In genomic region chr7:141442199-141442598, GRCm38 (mm10) we compare ENCODE assay signal across 8 mouse cellular contexts. TPM values are rescaled to one million over a fixed set of nuclear protein-coding genes. Genes with fewer than 3 reads are reported as not detected.
DNase-seq lines count a peak whose midpoint lies in the region; ATAC-seq and TF ChIP-seq lines count a peak whose summit lies in the region.

No protein-coding gene starts in this region.

- peaks cover 20% of the 10 kb centered on the region for H3K4me1 ChIP-seq in liver, embryonic 11.5 days (replicated peaks; ENCODE audit: control insufficient read depth, insufficient read depth, low read length)
- peaks cover 2% of the 10 kb centered on the region; the same call in 1 of the 2 replicates for H3K4me1 ChIP-seq in bone marrow, adult 2 months (ENCODE audit: control insufficient read depth, insufficient read depth, low read length)
- H3K4me1 ChIP-seq in forebrain, embryonic 13.5 days = peaks cover 44% of the 10 kb centered on the region
- peaks cover 14 to 15% of the 10 kb centered on the region in 2 experiments for H3K4me1 ChIP-seq in liver, embryonic 14.5 days (replicated peaks; ENCODE audit: control insufficient read depth in 2 of 2, insufficient read depth in 2 of 2, low read length in 1 of 2)

- no peak for DNase-seq in liver, embryonic 11.5 days (ENCODE audit: low spot score)
- DNase-seq in liver (no peak), MN1 (ENCODE audit: low spot score) (no peak)
- no peak for DNase-seq in liver, embryonic 14.5 days (ENCODE audit: low read depth in 3 of 3, low spot score in 3 of 3)
- DNase-seq in kidney, adult 11 months = no peak

- 91% methylated on average over 13 of the region's 13 CpGs for WGBS in liver, embryonic 11.5 days
- WGBS in bone marrow, adult 2 months = 92% methylated on average over 13 of the region's 13 CpGs
- WGBS in forebrain, embryonic 13.5 days = 92% methylated on average over 13 of the region's 13 CpGs
- WGBS in liver, embryonic 14.5 days (ENCODE audit: insufficient replicate concordance) = 82% methylated on average over 13 of the region's 13 CpGs

- no peak for ATAC-seq in liver, embryonic 11.5 days (replicated peaks; ENCODE audit: low FRiP score)
- no peak for ATAC-seq in forebrain, embryonic 13.5 days
- ATAC-seq in liver, embryonic 14.5 days (ENCODE audit: insufficient read depth) = no peak
- ATAC-seq in CD4-positive, CD25-positive, alpha-beta regulatory T cell, adult 4 months = no peak

- H3K4me2 ChIP-seq in liver, embryonic 11.5 days = peak overlapping the region; percentile 90
- peak overlapping the region; percentile 79 for H3K4me2 ChIP-seq in forebrain, embryonic 13.5 days
- H3K4me2 ChIP-seq in liver, embryonic 14.5 days (ENCODE audit: low read depth) = peak overlapping the region; percentile 90

- no peak overlapping the region; the same call in 1 of the 2 replicates for H3K27ac ChIP-seq in liver, embryonic 11.5 days (ENCODE audit: low read depth, low read length)
- no peak overlapping the region for H3K27ac ChIP-seq in bone marrow, adult 2 months (ENCODE audit: control insufficient read depth, insufficient read depth, low read depth, low read length, poor library complexity)
- H3K27ac ChIP-seq in forebrain, embryonic 13.5 days = peak overlapping the region; percentile 63; the same call in 1 of the 2 replicates
- H3K27ac ChIP-seq in liver, embryonic 14.5 days = no peak overlapping the region

- H3K27me3 ChIP-seq in liver, embryonic 11.5 days (replicated peaks; ENCODE audit: control insufficient read depth, insufficient read depth, low read length) = no peaks in the 10 kb centered on the region
- no peaks in the 10 kb centered on the region for H3K27me3 ChIP-seq in forebrain, embryonic 13.5 days
- no peaks in the 10 kb centered on the region for H3K27me3 ChIP-seq in liver, embryonic 14.5 days (ENCODE audit: control insufficient read depth, insufficient read depth, low read length)

- TF ChIP-seq CTCF in bone marrow, adult 2 months (IDR thresholded peaks at IDR 0.05; ENCODE audit: control insufficient read depth, insufficient read depth, low read length) = no peak
- TF ChIP-seq CTCF in liver, embryonic 14.5 days (IDR thresholded peaks at IDR 0.05; ENCODE audit: low read depth) = no peak

- no peaks in the 10 kb centered on the region for H3K9me3 ChIP-seq in liver, embryonic 11.5 days (ENCODE audit: control insufficient read depth, low read length)
- H3K9me3 ChIP-seq in forebrain, embryonic 13.5 days (replicated peaks) = no peaks in the 10 kb centered on the region
- no peaks in the 10 kb centered on the region for H3K9me3 ChIP-seq in liver, embryonic 14.5 days (ENCODE audit: control insufficient read depth, low read length)

- no peak for TF ChIP-seq EP300 in liver, embryonic 14.5 days (IDR thresholded peaks at IDR 0.05; ENCODE audit: low read depth)

- H3K36me3 ChIP-seq in liver, embryonic 11.5 days (ENCODE audit: control insufficient read depth, insufficient read depth, low read length) = peaks cover 30% of the 10 kb centered on the region
- H3K36me3 ChIP-seq in forebrain, embryonic 13.5 days (ENCODE audit: poor library complexity, severe bottlenecking) = peaks cover 35% of the 10 kb centered on the region
- peaks cover 38% of the 10 kb centered on the region for H3K36me3 ChIP-seq in liver, embryonic 14.5 days (replicated peaks; ENCODE audit: control insufficient read depth, insufficient read depth, low read depth)

- H3K9ac ChIP-seq in liver, embryonic 11.5 days (ENCODE audit: low read depth, low read length) = peak overlapping the region; percentile 78; the same call in 1 of the 2 replicates
- H3K9ac ChIP-seq in forebrain, embryonic 13.5 days = peak overlapping the region; percentile 69
- H3K9ac ChIP-seq in liver, embryonic 14.5 days (replicated peaks) = peak overlapping the region; percentile 1

- TF ChIP-seq POLR2A in bone marrow, adult 2 months (IDR thresholded peaks at IDR 0.05; ENCODE audit: borderline replicate concordance, control insufficient read depth, low read depth, low read length) = no peak

- H3K4me3 ChIP-seq in liver, embryonic 11.5 days (ENCODE audit: low read depth, low read length) = peak overlapping the region; percentile 65
- H3K4me3 ChIP-seq in bone marrow, adult 2 months (replicated peaks; ENCODE audit: control insufficient read depth, low read depth, low read length) = peak overlapping the region; percentile 71
- peak overlapping the region; percentile 45 for H3K4me3 ChIP-seq in forebrain, embryonic 13.5 days
- peak overlapping the region; percentile 67 to 76 for H3K4me3 ChIP-seq in liver, embryonic 14.5 days (ENCODE audit: insufficient read depth in 1 of 2, low read depth in 2 of 2, low read length in 2 of 2)

RNA-seq across cellular contexts. Expression of gene Pidd1, which starts 1.6 kb away (rescaled TPM):
- polyA plus RNA-seq in liver, embryonic 11.5 days (2014; fragmentation: Nextera tagmentation; extraction: Ambion mirVana) = 22.5 and 22.7 TPM in 2 replicates
- 19.4 and 39.6 TPM in 2 replicates for polyA plus RNA-seq in bone marrow, adult 2 months (2011; ENCODE audit: insufficient read depth, insufficient read length, low replicate concordance, missing spikeins)
- 10.9 and 13.4 TPM in 2 replicates for polyA plus RNA-seq in forebrain, embryonic 13.5 days (2015; fragmentation: Nextera tagmentation; extraction: Ambion mirVana)
- 15.5 and 18.7 TPM in 2 replicates for polyA plus RNA-seq in liver, embryonic 14.5 days (2012; rRNA removed)
- 6.1 and 9.4 TPM in 2 replicates for polyA plus RNA-seq in liver, embryonic 14.5 days (2014; fragmentation: Nextera tagmentation; extraction: Ambion mirVana)
- polyA plus RNA-seq in CD4-positive, CD25-positive, alpha-beta regulatory T cell, adult 4 months (2017; shearing (Covaris generic)) = 10 to 100 TPM in 1 of 2 experiments, 1 to 10 TPM in 1; 7.1 to 22.1 TPM

RNA-seq across cellular contexts. Expression of gene Slc25a22, which starts 4.5 kb away (rescaled TPM):
- polyA plus RNA-seq in liver, embryonic 11.5 days (2014; fragmentation: Nextera tagmentation; extraction: Ambion mirVana) = 36.9 and 39.4 TPM in 2 replicates
- polyA plus RNA-seq in bone marrow, adult 2 months (2011; ENCODE audit: insufficient read depth, insufficient read length, low replicate concordance, missing spikeins) = 18.1 and 30.3 TPM in 2 replicates
- 58.2 and 65.1 TPM in 2 replicates for polyA plus RNA-seq in forebrain, embryonic 13.5 days (2015; fragmentation: Nextera tagmentation; extraction: Ambion mirVana)
- polyA plus RNA-seq in liver, embryonic 14.5 days (2012; rRNA removed) = 19.6 and 23.8 TPM in 2 replicates
- 11.0 and 13.5 TPM in 2 replicates for polyA plus RNA-seq in liver, embryonic 14.5 days (2014; fragmentation: Nextera tagmentation; extraction: Ambion mirVana)
- polyA plus RNA-seq in CD4-positive, CD25-positive, alpha-beta regulatory T cell, adult 4 months (2017; shearing (Covaris generic)) = 10 to 100 TPM; 41.4 to 60.0 TPM

RNA-seq across cellular contexts. Expression of gene Rplp2, which starts 5.0 kb away (rescaled TPM):
- polyA plus RNA-seq in liver, embryonic 11.5 days (2014; fragmentation: Nextera tagmentation; extraction: Ambion mirVana) = 1,652 and 1,836 TPM in 2 replicates
- polyA plus RNA-seq in bone marrow, adult 2 months (2011; ENCODE audit: insufficient read depth, insufficient read length, low replicate concordance, missing spikeins) = 2,580 and 2,615 TPM in 2 replicates
- 939 and 1,119 TPM in 2 replicates for polyA plus RNA-seq in forebrain, embryonic 13.5 days (2015; fragmentation: Nextera tagmentation; extraction: Ambion mirVana)
- 328 and 661 TPM in 2 replicates for polyA plus RNA-seq in liver, embryonic 14.5 days (2012; rRNA removed)
- 942 and 950 TPM in 2 replicates for polyA plus RNA-seq in liver, embryonic 14.5 days (2014; fragmentation: Nextera tagmentation; extraction: Ambion mirVana)
- 1,000 to 10,000 TPM; 2,718 to 3,399 TPM for polyA plus RNA-seq in CD4-positive, CD25-positive, alpha-beta regulatory T cell, adult 4 months (2017; shearing (Covaris generic))

RNA-seq across cellular contexts. Expression of gene Pnpla2, which starts 12.8 kb away (rescaled TPM):
- polyA plus RNA-seq in liver, embryonic 11.5 days (2014; fragmentation: Nextera tagmentation; extraction: Ambion mirVana) = 23.4 and 23.7 TPM in 2 replicates
- 14.4 and 21.3 TPM in 2 replicates for polyA plus RNA-seq in bone marrow, adult 2 months (2011; ENCODE audit: insufficient read depth, insufficient read length, low replicate concordance, missing spikeins)
- polyA plus RNA-seq in forebrain, embryonic 13.5 days (2015; fragmentation: Nextera tagmentation; extraction: Ambion mirVana) = 19.5 and 21.0 TPM in 2 replicates
- polyA plus RNA-seq in liver, embryonic 14.5 days (2012; rRNA removed) = 6.7 TPM in 2 replicates
- 9.0 and 9.4 TPM in 2 replicates for polyA plus RNA-seq in liver, embryonic 14.5 days (2014; fragmentation: Nextera tagmentation; extraction: Ambion mirVana)
- 10 to 100 TPM; 66.1 to 92.2 TPM for polyA plus RNA-seq in CD4-positive, CD25-positive, alpha-beta regulatory T cell, adult 4 months (2017; shearing (Covaris generic))

RNA-seq across cellular contexts. Expression of gene Cend1, which starts 12.9 kb away (rescaled TPM):
- 0.16 and 0.27 TPM in 2 replicates for polyA plus RNA-seq in liver, embryonic 11.5 days (2014; fragmentation: Nextera tagmentation; extraction: Ambion mirVana)
- 3.4 TPM in 1 of 2 replicates, not detected in the other for polyA plus RNA-seq in bone marrow, adult 2 months (2011; ENCODE audit: insufficient read depth, insufficient read length, low replicate concordance, missing spikeins)
- 27.3 and 27.5 TPM in 2 replicates for polyA plus RNA-seq in forebrain, embryonic 13.5 days (2015; fragmentation: Nextera tagmentation; extraction: Ambion mirVana)
- 0.09 TPM in 1 of 2 replicates, not detected in the other for polyA plus RNA-seq in liver, embryonic 14.5 days (2012; rRNA removed)
- not detected in 2 replicates for polyA plus RNA-seq in liver, embryonic 14.5 days (2014; fragmentation: Nextera tagmentation; extraction: Ambion mirVana)
- polyA plus RNA-seq in CD4-positive, CD25-positive, alpha-beta regulatory T cell, adult 4 months (2017; shearing (Covaris generic)) = not detected

Comparison
In these comparisons a context has a peak if more than half of its experiments do, and no peak if none do; other contexts are left out.
1. H3K9ac ChIP-seq: peak in every context shown above with its lines; median percentile 78 in liver, embryonic 11.5 days; 69 in forebrain, embryonic 13.5 days; 1 in liver, embryonic 14.5 days.